Mouse (Mus musculus) ES-E14 (cell line): Measurements from ENCODE around the gene Ell3.

ENCODE experiments used
- CHD2 ChIP-seq: IDR thresholded peaks from 2 replicates; pipeline ENCODE4 v1.6.1; 2014; ENCODE audit warnings: mild to moderate bottlenecking, low read depth, low read length, inconsistent platforms
- ZC3H11A ChIP-seq: IDR thresholded peaks from 2 replicates; pipeline ENCODE4 v1.6.1; 2012; ENCODE audit warnings: low read depth, mild to moderate bottlenecking, inconsistent platforms, low read length, borderline replicate concordance

DNA sequence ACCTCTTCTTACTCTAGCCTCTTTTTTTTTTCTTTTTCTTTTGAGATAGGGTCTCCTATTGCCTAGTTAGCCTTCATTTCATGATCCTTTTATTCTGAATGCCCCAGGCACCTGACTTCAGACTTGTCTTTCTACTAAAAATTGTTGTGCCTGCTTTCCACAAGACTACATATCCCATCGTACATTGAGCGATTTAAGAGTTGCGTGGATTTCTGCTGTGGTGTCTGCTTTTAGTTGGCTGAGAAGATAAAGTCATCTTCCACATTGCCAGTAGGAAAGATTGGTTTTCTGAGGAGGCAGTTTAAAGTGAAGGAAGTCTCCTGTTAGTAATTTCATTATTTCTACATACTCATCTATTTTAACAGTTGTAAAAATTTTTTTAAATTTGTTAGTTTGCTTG, 28.5 kb downstream of the Ell3 start:
- TF ChIP-seq ZC3H11A = no peak
- TF ChIP-seq CHD2 = no peak
